Mouse (Mus musculus): Measurements from ENCODE around the gene Bcam.
"Not testable (repeated sequence)": the region's sequence is repeated elsewhere in the genome, so short reads cannot be mapped to it uniquely, and the experiment has no call there.

The Bcam gene

DNA sequence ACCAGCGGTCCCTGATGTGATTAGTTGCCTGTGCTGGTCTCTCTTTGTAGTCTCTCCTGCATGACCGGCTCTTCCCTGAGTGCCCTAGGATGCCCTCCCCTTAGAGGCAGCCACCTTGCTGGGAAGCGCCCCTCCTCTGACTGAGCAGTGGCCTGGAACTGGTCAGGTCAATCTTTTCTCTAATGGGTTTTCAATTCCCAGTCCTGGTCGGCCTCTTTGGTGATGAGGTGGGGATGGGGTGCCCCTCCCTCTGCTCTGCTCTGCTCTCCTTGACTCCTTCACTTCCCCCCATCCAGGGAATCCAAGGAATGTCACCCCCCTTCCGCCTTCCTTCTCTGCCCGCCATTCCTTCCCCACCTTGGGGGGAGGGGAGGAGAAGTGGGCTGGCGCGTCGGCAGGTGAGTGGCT is at the start of gene Bcam:
Gene Bcam (minus strand): TSS at position 33 of the 408 bp plus-strand sequence.
- no peak for DNase-seq (ENCODE audit: low spot score)

DNA sequence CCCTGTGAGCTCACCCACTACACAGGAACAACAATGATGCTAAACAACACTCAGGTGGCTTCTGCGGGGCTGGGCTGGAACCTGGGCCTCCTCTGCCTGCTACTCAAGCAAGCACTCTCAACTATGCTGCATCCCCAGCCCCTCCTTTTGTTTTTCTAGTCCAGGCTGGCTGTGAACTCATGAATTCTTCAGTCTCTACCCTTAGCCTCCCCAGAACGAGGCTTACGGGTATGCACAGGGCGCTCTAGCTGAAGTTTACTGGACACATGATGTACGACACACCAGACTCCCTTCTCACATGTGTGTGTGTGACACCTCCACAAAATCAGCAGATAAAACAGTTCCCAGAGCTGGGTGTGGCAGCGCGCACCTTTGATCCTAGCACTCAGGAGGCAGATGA is 48.1 kb upstream of the Bcam start:
- no peak for DNase-seq (ENCODE audit: low spot score)

DNA sequence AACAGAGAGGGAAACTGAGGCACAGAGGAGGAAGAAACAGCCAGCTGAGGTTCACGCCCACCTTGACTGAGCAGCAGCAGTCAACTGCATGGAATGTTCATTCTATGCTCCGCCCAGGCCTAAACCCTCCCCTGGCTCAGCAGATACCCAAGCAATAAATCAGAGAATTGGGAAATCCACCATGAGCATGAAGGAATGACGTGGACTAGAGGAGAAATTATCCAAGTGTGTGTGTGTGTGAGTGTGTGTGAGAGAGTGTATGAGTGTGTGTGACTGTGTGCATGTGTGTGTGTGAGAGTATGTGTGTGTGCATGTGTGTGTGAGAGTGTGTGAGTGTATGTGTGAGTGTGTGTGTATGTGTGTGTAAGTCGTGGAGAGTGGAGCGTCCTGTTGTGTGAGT is 47.6 kb upstream of the Bcam start:
- DNase-seq (ENCODE audit: low spot score): no peak

DNA sequence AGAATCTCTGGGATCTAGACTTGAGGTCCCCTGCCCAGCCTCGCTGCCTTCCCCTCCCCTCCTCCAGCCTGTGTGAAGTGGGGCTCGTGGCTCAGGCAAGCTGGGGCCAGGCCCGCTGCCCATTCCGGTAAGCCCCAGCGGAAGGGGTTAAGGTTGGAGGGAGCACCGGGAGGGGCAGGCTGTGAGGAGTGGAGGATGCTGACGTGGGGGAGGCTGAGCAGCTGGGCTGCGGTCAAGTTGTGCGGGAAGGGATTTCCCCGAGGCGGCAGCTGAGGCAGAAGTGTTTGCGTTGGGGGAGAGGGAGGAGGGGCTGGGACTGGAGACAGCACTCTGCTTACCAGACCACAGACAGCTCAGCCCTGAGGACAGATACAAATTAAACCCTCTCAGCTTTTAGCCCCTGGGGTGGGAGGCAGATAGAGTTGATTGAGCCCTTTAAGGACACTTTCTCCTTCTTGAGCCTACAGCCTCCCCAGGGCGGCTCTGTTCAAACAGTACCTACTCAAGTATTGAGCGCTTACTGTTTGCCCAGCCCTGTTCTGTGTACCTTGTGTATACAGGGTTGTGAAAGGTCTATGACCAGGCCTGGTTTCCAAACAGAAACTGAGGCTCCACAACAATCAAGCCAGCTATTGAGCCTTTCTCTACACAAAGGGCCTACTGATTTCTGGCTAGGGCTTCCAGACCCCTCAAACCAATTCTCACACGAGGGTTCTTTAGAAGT is 46.7 kb upstream of the Bcam start:
- DNase-seq (ENCODE audit: low spot score): peak; percentile 59

DNA sequence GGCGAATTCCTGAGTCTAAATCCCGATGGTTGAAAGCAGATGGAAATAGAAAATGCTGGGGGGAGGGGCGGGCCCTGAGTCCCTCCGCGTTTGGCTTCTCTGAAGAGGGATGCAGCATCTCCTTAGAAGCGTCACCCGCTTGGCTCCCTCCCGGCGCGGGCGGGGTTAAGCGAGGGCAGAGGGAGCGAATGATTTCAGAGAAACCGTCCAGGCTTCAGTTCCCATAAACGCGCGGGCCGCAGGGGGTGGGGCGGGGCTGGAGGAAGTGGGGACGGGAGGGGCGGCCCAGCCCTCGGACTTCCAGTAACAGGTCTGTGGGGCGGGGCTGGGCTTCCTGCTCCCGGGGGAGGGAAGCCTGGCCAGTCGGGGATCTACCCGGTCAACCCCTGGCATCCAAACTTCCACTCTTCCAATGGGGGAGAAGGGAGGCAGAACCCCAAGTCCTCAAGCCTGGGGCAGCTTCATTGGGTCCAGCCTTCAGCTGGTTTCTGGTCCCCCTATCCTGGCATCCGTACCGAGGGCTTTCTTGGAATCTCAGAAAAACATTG is 45.5 kb upstream of the Bcam start:
- peak; percentile 74 for DNase-seq (ENCODE audit: low spot score)

DNA sequence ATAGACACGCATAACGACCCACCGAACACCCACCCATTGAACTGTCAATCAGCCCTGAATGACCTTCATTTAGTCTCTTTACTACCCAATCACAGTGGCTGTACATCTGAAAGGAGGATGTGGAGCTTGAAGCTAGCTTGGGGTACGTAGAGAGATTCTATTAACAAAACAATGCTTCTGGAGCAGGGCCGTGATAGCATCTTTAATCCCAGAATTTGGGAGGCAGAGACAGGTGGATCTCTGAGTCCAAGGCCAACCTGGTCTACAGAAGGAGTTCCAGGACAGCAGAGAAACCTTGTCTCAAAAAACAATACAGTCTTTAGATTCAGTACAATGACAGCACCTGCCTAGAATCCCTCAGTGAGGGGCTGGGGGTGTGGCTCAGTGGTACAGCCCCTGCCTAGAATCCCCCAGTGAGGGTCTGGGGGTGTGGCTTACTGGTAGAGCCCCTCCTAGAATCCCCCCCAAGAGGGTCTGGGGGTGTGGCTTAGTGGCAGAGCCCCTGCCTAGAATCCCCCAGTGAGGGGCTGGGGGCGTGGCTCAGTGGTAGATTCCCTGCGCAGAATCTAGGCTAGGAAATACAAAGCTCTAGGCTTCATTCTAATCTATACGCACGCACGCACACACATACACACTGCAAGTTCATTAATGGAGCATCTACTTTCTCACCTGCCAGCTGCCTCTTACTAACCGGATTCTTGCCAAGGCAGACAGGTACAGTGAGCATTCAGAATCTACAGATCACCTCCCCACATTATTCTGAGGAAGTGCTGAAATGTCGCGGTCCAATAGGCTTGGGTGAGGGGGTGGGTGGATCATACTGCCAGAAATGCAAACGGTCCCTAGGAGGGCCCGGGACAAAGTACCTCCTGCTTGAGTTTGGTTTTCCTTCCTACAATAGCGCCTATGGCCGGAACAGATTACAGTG is 44.7 kb upstream of the Bcam start:
- DNase-seq (ENCODE audit: low spot score): no peak

DNA sequence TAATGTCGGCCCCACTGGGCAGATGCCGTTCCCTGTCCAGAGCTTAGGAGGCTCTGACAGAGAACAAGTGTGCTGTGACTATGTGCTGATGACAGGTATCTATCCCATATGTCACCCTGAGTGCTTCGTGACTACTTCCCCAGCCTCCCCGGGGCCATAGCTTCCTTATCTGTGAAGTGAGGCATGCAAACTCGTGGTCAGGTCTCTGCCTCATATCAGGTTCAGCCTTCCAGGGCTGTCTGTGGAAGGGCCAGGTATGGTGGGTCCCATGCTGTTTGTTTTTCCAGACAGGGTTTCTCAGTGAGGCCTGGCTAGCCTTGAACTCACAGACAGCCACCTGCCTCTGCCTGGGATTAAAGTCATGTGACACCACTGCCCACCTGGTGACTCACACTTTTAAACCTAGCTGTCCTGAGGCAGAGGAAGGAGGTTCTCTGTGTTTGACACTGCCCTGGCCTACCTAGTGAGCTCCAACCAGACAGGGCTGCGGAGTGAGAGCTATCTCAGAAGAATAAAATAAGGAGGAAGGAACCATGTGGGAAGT is 42.8 kb upstream of the Bcam start:
- no peak for DNase-seq (ENCODE audit: low spot score)

DNA sequence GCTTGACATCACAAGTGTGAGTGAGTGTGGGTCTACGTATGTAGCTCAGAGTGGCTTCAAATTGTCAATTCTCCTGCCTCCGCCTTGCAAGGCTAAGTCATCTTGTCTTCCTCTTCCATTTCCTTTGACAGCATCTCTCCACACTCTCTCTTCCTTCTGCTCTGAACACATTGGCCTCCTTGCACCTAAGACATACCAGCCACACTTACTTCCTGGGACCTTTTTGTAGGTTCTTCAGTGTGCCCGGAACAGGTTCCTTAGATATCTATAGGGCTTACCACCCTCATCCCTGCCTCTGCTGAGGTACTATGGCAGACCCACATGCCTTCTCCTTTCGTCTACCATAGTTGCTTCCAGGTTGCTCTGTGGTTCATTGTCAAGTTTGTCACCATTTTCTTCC is 42.3 kb upstream of the Bcam start:
- no peak for DNase-seq (ENCODE audit: low spot score)

DNA sequence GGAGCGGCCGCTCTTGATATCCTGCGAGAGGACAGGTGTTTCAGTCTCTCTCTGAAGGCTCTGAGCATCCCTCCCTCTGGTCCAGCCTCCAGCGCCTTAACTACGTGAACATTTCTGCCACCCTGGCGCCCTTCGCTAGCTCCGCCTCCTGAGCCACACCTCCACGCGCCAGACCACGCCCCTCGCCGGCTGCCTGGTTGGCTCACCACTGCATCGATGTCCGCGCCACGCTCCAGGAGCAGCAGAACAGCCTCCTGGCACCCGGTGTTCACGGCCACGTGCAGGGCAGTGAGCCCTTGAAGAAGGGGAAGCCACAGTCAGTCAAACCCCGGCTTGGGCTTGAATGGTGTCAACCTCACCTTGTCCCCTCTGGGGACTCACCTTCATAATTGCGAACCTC is 40.3 kb upstream of the Bcam start:
- no peak for DNase-seq (ENCODE audit: low spot score)

DNA sequence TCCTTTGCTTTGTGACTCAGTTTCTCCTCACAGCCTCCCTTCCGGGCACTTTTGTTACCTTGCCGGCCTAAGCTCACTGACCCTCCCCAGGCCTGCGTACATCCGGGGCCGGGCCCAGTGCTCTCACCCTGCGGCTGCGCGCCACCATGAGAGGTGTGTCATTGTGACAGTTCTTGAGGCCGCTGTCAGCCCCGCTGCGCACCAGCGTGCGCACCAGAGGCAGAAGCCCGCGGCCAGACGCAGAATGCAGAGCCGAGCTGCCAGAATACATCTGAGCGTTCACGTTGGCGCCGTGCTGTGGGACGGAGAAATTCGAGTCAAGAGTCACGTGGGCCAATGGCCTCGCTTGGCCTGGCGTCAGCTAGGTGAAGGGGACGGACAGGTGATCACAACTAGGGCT is 38.6 kb upstream of the Bcam start:
- no peak for DNase-seq (ENCODE audit: low spot score)

DNA sequence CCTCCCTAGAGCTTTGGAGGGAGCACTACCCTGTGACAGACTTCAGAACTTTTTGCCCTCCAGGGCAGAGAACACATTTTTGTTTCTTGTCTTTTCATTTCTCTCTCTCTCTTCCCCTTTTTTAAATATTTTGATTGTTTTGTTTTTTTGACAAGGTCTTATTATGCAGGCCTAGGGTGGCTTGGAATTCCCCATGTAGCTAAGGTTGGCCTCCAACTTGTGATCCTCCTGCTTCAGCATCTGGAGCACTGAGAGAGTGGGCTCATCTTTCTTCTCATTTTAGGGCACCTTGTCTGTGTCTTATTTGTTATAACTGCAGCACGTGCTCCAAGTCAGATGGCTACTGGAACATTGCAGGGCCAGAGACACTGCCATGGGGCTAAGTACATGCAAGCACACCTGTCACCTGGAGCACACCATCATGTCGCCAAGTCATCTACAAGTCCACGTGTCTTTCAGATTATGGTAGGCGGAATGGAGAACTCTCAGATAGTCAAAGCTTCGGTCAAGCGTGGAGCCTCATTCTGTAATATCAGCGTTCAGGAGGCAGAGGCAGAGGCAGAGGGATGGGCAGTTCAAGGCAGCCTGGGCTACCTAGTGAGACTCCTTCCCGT is 35.6 kb upstream of the Bcam start:
- no peak for DNase-seq (ENCODE audit: low spot score)

DNA sequence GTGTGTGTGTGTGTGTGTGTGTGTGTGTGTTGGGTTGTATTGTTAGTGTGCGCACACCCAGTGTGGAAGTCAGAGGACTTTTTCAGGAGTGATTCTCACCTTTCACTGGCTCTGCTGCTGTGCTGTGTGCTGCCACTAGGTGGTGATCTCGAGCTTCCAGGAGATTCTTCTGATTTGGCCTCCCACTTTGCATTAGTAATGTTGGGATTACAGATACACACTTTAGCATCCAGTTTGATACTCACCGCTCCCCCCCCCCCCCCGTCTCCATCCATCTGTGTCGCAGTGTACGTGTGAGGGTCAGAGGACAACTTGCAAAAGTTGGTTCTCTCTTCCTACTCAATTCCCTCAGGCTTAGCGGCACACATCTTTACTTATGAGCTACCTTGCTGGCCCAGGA is 32.2 kb upstream of the Bcam start:
- DNase-seq (ENCODE audit: low spot score): peak; percentile 83

DNA sequence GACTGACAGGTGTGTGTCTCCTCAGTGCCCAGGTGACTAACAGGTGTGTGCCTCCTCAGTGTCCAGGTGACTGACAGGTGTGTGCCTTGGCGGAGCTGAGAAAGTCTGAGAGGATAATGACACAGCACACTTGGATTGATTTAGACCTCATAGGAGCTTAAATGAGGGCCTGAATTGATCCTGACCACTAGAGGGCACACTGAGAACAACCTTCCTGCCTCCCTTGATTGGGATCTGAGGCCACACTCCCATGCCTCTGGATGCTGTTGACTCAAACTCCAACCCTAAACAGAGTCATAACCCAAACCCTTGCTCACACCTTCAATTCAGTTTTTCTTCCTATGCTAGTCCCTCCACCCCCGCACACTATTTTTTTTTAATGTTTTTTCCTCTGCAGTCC is 29.9 kb upstream of the Bcam start:
- no peak for DNase-seq (ENCODE audit: low spot score)

DNA sequence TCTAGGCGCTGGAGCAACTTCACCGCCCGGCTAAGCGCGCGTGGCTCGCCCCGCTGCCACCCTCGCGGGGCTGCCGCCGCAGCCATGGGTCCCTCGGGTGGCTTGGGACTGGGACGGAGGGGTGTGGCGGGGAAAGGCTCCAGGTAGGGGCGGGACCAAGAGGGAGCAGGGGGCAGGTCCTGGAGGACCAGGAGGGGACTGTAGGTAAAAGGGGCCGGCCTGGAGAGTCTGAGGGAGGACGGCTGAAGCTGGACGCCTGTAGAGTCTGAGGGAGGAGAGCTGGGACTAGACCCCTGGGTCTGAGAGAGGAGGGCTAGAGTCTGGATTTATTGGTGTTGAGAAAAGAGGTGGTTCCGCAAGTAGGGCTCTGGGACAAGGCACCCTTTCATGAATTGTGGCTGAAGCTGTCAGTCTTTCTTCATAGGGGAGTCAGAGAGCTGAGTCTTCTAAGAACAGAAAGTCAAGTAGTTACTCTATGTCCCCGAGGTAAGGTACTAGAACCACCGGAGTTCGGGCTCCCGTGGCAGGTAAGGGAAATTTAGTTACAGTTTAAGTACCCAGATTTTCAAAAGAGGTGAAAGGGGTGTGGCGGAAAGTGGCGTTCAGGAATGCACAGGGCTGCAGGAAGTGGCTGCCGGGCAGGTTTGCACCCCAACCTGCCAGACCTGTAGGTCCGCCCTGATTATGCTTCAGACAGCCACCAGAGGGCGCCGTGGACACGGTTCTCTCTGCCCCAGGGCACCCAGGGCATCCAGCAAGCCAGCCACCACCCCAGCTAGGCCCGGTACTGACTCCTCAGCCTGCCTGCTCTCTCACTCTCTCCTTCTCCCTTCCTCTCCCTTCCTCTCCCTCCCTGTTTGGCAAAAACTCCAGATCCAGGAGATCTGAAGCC is 26.1 kb upstream of the Bcam start, which contains the start of gene Cblc:
Gene Cblc (minus strand): TSS at position 113 of the 892 bp plus-strand sequence.
- DNase-seq (ENCODE audit: low spot score): peak; percentile 75

DNA sequence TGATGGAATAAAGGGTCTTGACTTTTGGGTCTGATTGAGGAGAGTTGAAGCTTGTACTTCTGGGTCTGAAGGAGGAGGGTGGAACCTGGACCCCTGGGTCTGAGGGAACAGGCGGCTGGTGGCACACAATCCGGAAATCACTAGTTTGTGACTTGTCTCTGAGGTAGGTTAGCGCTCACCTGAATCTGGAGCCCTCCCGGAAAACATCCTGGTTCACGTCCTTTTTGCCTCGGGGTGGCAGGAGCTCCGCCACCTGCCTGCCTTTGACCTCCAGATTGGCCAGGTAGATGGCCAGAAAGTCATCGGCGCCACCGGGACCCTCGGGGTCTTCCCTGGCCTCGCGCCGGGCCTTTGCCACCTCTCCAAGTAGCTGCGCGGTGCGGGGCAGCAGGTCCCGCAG is 25.4 kb upstream of the Bcam start:
- DNase-seq (ENCODE audit: low spot score): no peak

DNA sequence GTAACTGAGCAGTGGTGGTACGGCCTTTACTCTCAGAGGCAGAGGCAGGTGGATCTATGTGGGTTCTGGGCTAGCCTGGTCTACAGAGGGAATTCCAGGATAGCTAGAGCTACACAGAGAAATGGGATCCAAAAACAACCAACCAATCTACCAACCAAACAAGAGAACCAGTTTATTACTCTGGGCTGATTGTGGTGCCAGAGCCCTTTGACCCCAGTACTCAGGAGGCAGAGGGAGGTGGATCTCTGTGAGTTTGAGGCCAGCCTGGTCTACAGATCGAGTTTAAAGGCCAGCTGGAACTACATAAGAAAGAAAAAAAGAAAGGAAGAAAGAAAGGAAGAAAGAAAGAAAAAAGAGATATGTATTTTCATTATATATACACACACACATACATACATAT is 24.4 kb upstream of the Bcam start:
- no peak for DNase-seq (ENCODE audit: low spot score)

DNA sequence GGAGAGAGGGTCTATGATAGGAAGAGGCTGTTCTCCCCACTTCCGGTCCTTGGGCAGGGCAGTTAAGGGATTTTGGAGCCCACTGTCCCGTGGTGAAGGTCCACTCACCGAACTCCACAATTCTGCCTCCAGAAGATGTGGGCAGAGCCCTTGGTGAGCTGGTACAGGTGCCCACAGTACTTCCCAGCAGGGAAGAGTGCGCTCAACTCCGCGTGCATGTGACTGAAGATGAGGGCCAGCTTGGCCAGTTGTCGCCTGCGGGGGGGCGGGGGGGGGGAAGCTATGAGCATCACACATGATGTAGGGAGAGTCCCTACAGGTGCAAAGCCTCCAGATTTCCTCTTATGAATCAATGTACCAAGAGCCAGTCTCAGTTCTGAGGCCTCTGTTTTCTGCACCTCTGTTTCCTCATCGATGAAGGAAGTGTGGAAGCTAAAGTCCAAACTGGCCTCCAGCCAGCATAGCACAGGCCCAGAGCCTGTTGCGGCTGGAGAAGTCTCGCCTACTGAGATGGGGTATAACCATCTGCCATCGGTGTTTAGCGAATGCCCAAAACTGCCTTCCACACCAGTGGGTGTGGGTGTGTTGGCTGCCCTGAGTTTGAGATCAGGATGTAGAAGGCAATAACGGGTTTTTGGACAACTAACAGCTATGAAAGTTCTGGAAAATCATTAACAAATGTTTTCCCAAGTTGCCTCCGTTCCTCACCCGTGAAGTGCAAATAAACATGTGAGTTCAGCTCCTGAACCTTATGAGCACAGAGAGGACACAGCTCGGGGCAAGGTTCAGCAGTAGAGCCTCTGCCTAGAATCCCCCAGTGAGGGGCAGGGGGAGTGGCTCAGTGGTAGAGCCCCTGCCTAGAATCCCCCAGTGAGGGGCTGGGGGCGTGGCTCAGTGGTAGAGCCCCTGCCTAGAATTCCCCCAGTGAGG is 22.1 kb upstream of the Bcam start:
- no peak for DNase-seq (ENCODE audit: low spot score)

DNA sequence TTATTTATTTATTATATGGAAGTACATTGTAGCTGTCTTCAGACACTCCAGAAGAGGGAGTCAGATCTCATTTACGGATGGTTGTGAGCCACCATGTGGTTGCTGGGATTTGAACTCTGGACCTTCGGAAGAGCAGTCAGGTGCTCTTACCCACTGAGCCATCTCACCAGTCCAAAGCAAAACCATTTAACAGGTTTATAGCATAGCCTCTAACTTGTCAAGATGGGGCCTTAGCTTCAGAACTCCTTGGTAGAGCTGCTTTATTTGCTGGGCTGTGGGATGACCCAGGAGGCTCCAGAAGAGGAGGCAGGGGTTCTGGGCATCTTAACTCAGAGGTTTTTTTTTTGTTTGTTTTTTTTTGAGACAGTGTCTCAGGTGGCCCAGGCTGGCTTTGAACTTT is 20.7 kb upstream of the Bcam start:
- not testable (repeated sequence) for DNase-seq (ENCODE audit: low spot score)

DNA sequence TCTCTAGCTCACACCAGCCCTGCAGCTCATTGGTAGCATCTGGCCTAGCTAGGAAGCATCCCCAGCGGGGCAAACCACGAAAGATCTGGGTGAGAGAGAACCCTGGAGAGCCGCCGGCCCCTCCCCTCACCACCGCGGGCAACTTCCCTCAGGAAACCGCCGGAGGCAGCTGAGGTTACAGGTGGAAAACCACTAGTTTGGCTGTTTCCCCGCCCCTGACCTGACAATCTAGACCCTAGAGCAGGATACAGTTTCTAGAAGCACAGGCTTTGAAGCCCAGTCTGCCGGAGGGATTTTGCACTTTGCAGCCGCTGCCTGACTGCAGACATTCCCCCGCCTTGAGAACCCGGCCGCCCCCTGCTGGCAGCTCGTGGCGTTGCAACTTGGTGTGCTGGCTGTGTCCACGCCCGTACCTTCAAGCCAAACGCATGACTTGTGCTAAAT is 19.1 kb upstream of the Bcam start:
- peak; percentile 98 for DNase-seq (ENCODE audit: low spot score)

DNA sequence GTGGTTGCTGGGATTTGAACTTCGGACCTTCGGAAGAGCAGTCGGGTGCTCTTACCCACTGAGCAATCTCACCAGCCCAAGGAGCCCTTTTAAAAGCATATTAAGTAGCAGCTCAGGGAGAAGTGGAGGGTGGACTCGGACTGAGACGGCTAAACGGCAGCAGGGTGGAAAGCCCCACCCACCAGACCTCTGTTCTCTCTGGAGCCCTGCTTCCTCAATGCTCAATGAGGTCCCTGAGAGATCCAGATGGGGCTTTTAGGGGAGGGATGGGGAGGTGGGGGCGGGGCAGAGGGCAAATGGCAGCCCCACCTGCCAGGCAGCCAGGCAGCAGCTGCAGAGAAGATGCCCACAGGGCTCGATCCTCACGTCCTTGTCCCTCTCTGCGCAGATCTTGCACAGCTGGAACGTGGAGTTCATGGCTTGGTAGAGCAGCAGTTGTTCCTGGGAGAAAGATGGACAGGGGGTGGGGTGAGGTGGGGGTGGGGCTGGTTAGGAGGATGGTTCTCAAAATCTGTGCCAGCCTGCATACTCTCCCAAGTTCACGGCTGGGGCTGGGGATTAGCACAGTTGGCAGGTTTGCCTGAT is 15.2 kb upstream of the Bcam start:
- DNase-seq (ENCODE audit: low spot score): no peak

Measured in ovary, postnatal 14 days (tissue).